Mouse (Mus musculus): Measurements from ENCODE around the gene Zfp940. TPM values are rescaled to one million over a fixed set of nuclear protein-coding genes. Genes with fewer than 3 reads are reported as not detected.

Gene Zfp940
- polyA plus RNA-seq, 1 experiment from 2014 or later = 18.2 TPM

Other genes starting within 250 kb of the Zfp940 start
- gene Catsperg2, start 126.6 kb downstream of the Zfp940 start, polyA plus RNA-seq (2015; fragmentation: Nextera tagmentation; extraction: Ambion mirVana) = 0.34 and 0.35 TPM in 2 replicates
- gene Zfp84, start 85.1 kb downstream of the Zfp940 start, polyA plus RNA-seq (2015; fragmentation: Nextera tagmentation; extraction: Ambion mirVana) = 22.6 and 24.6 TPM in 2 replicates
- gene Zfp30, start 69.7 kb downstream of the Zfp940 start, polyA plus RNA-seq (2015; fragmentation: Nextera tagmentation; extraction: Ambion mirVana) = 17.0 and 17.9 TPM in 2 replicates
- gene Zfp790, start 37.6 kb downstream of the Zfp940 start, polyA plus RNA-seq (2015; fragmentation: Nextera tagmentation; extraction: Ambion mirVana) = 33.8 and 37.1 TPM in 2 replicates
- 23.4 and 23.7 TPM in 2 replicates for gene Zfp420, start 6.3 kb upstream of the Zfp940 start, polyA plus RNA-seq (2015; fragmentation: Nextera tagmentation; extraction: Ambion mirVana)
- 18.0 and 20.5 TPM in 2 replicates for gene Zfp27, start 52.9 kb upstream of the Zfp940 start, polyA plus RNA-seq (2015; fragmentation: Nextera tagmentation; extraction: Ambion mirVana)
- gene Zfp383, start 54.6 kb upstream of the Zfp940 start, polyA plus RNA-seq (2015; fragmentation: Nextera tagmentation; extraction: Ambion mirVana) = 7.5 and 7.8 TPM in 2 replicates
- gene Zfp74, start 100.4 kb upstream of the Zfp940 start, polyA plus RNA-seq (2015; fragmentation: Nextera tagmentation; extraction: Ambion mirVana) = 22.3 and 24.3 TPM in 2 replicates
- 3.0 and 4.2 TPM in 2 replicates for gene Zfp568, start 130.3 kb upstream of the Zfp940 start, polyA plus RNA-seq (2015; fragmentation: Nextera tagmentation; extraction: Ambion mirVana)
- gene Zfp14, start 197.7 kb upstream of the Zfp940 start, polyA plus RNA-seq (2015; fragmentation: Nextera tagmentation; extraction: Ambion mirVana) = 14.2 and 14.7 TPM in 2 replicates
- gene Zfp82, start 219.2 kb upstream of the Zfp940 start, polyA plus RNA-seq (2015; fragmentation: Nextera tagmentation; extraction: Ambion mirVana) = 16.4 and 17.5 TPM in 2 replicates
- 2.5 and 3.3 TPM in 2 replicates for gene Gm26920, start 236.7 kb upstream of the Zfp940 start, polyA plus RNA-seq (2015; fragmentation: Nextera tagmentation; extraction: Ambion mirVana)
- 20.6 and 22.1 TPM in 2 replicates for gene Zfp566, start 236.9 kb upstream of the Zfp940 start, polyA plus RNA-seq (2015; fragmentation: Nextera tagmentation; extraction: Ambion mirVana)
- 112 and 137 TPM in 2 replicates for gene Zfp260, start 241.1 kb upstream of the Zfp940 start, polyA plus RNA-seq (2015; fragmentation: Nextera tagmentation; extraction: Ambion mirVana)